Mouse (Mus musculus): ENCODE data around the gene Gdf5. TPM values are rescaled to one million over a fixed set of nuclear protein-coding genes. Genes with fewer than 3 reads are reported as not detected.
"Not testable (repeated sequence)": the region's sequence is repeated elsewhere in the genome, so short reads cannot be mapped to it uniquely, and the experiment has no call there.

Gdf5 gene
- polyA plus RNA-seq, 1 experiment from 2014 or later: 0.07 TPM

DNA sequence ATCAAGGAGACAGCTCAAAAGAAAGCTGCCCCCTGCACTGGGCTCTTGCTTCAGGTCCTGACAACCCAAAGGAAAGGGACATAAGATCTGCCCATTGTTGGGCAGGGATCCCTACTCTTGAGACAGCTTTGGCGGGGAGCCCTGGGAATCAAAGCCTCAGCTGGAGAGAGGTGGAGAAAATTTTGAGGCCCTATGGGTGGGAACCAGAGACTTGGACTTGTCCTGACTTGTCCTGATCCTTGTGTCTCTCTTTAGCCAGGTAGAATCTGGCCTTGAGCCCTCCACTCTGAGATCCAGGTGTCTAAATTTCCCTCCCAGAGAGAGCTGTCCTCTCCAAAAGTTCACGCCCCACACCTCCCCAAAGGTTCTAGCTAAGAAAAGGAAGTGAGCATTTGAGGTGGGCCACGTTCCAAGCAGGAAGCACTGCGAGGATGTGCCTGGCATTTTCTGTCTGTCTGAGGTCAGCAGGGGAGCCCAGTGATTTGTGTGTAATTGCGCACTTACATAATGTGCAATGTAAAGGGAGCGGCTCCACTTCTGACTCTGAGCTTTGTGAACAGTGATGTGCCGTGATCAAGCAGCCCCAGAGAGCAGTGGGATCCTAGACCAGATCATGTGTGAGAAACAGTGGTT, 5.2 kb downstream of the Gdf5 start:
- Histone ChIP-seq H3K4me2 (no peak overlapping the region), H3K9me3 (replicated peaks) (no peaks in the 10 kb centered on the region), H3K36me3 (no peaks in the 10 kb centered on the region), H3K27ac (no peak overlapping the region), H3K9ac (no peak overlapping the region), H3K27me3 (replicated peaks) (peaks cover 13% of the 10 kb centered on the region; the same call in 1 of the 2 replicates), H3K4me3 (no peak overlapping the region), H3K4me1 (peaks cover 13% of the 10 kb centered on the region; the same call in 1 of the 2 replicates)
- ATAC-seq: no peak
- 63% methylated on average over 7 of the region's 7 CpGs for WGBS (ENCODE audit: insufficient replicate concordance)

DNA sequence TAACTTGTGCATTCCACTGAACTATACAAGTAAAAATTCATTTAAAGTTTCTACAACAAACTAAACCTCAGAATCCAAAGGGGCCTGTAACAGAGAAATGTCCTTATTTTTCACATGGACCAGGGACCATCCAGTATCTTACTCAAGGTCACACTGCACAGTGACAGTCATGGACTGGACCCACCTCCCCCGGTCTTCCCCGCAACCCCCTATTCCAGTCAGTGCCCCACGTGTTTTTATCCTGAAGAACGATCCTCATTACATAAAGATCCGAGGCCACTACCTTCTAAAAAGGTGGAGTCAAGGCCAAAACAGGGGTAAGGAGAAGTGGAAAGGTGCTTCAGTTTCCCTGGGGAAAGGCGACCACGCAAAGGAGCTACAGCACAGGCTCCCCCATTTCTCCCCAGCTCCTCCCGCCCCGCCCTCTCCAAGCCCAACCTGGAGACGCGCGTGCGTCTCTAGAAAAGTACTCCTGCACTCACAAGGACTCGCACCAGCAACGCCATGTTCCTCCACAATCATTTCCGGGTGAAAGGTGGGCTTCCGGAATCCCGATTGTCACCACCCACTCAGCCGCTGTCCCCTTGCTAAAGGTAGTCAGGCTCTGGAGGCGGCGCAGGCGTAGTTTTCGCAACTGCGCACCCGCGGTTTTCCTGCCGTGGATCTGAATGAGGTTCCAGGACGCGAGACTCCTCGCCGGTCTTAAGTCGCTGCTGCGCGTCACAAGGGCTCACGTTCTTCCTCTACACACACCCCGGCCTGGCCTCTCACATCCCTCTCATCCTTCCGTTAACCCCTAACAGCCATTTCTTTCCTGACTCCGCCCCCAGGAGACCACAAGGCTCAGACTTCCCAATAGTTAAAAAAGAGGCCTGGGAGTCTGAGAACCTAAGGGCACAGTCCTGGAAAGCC, 15.4 kb downstream of the Gdf5 start, which contains the start of gene Uqcc1:
Uqcc1 (minus strand) TSS at position 780 of the 912 bp plus-strand sequence.
- under 1% methylated on average over 38 of the region's 38 CpGs for WGBS (ENCODE audit: insufficient replicate concordance)
- H3K27ac ChIP-seq: peak within 1 kb of the TSS; percentile 85
- H3K4me2 ChIP-seq: peak within 1 kb of the TSS; percentile 82
- peak; percentile 93 for ATAC-seq
- H3K9me3 ChIP-seq (replicated peaks): no peaks in the 10 kb centered on the region
- peak within 1 kb of the TSS; percentile 76 for H3K9ac ChIP-seq
- H3K36me3 ChIP-seq: peaks cover 16% of the 10 kb centered on the region; the same call in 1 of the 2 replicates
- peaks cover 31% of the 10 kb centered on the region for H3K4me1 ChIP-seq
- no peaks in the 10 kb centered on the region for H3K27me3 ChIP-seq (replicated peaks)
- H3K4me3 ChIP-seq: peak within 1 kb of the TSS; percentile 78

DNA sequence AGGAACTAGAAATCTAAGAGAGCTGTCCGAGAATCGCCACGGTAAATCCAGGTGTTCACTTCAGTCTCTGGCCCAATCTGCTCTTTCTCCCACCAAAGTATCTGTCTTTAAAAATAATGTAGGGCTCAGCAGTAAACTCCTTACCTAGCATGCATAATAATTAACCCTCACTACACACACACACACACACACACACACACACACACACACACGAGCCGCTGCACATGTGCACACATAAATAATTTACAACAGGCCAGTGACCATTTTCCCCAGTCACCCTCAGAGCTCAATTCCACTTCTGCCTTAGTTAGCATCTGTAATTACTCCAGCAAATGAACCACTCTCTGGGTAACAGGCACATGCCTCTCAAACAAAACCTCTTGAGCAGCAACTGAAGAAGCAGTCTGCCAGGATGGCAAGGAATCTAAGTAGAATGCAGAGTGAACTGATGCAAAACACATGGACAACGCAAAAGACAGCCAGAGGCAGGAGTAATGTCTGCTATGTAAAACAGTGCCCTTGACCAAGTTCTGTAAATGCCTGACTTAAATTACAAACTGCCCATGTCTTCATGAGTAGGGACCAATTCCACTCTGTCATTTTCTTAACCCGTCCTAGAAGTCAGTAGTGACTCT, 16.3 kb downstream of the Gdf5 start:
- Histone ChIP-seq H3K9me3 (replicated peaks) (no peaks in the 10 kb centered on the region), H3K4me2 (peak overlapping the region; percentile 82), H3K4me1 (peaks cover 31% of the 10 kb centered on the region), H3K36me3 (peaks cover 25% of the 10 kb centered on the region), H3K27ac (peak overlapping the region; percentile 50; the same call in 1 of the 2 replicates), H3K9ac (peak overlapping the region; percentile 76), H3K27me3 (replicated peaks) (no peaks in the 10 kb centered on the region), H3K4me3 (peak overlapping the region; percentile 78)
- 55% methylated on average over 7 of the region's 7 CpGs for WGBS (ENCODE audit: insufficient replicate concordance)
- ATAC-seq: no peak

DNA sequence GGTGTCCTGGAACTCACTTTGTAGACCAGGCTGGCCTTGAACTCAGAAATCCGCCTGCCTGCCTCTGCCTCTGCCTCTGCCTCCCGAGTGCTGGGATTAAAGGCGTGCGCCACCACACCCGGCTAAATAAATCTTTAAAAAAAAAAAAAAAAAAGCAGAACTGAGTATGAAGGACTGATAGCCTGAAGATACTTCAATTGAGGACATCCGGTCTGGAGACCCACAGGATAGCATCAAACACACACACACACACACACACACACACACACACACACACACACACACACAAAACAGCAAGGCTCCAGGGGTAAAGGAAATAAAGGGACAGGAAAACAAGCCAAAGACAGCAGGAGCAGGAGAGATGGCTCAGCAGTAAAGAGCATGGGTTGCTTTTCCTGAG, 20.0 kb downstream of the Gdf5 start:
- H3K9me3 ChIP-seq (replicated peaks); H3K9ac ChIP-seq; H3K27ac ChIP-seq; ATAC-seq; H3K4me2 ChIP-seq; H3K27me3 ChIP-seq (replicated peaks); H3K4me3 ChIP-seq: not testable (repeated sequence)
- Histone ChIP-seq H3K4me1 (peaks cover 24% of the 10 kb centered on the region), H3K36me3 (peaks cover 43% of the 10 kb centered on the region)
- 62% methylated on average over 6 of the region's 6 CpGs for WGBS (ENCODE audit: insufficient replicate concordance)

DNA sequence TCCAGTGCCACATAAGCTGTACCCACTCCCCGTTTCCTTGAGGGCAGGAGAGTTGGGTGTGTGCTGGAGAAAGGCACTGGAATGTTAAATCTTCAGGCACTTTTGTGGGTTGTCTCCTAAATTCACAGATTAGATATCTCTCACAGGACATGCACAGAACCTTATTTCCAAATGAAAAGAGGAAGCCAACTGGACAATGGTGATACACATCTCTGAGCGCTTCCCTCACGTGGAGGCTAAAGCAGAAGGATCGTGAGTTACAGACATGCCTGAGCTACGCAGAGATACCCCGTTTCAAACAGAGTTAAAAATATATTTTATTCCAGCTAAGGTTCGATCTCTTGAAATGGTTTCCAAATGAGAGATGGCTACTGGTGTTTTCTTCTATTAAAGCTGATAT, 22.0 kb downstream of the Gdf5 start:
- Histone ChIP-seq H3K4me2 (no peak overlapping the region), H3K4me1 (peaks cover 8% of the 10 kb centered on the region), H3K27ac (no peak overlapping the region), H3K9ac (no peak overlapping the region), H3K9me3 (replicated peaks) (no peaks in the 10 kb centered on the region), H3K4me3 (no peak overlapping the region), H3K36me3 (peaks cover 59% of the 10 kb centered on the region), H3K27me3 (replicated peaks) (no peaks in the 10 kb centered on the region)
- no peak for ATAC-seq
- 51% methylated on average over 7 of the region's 7 CpGs for WGBS (ENCODE audit: insufficient replicate concordance)

DNA sequence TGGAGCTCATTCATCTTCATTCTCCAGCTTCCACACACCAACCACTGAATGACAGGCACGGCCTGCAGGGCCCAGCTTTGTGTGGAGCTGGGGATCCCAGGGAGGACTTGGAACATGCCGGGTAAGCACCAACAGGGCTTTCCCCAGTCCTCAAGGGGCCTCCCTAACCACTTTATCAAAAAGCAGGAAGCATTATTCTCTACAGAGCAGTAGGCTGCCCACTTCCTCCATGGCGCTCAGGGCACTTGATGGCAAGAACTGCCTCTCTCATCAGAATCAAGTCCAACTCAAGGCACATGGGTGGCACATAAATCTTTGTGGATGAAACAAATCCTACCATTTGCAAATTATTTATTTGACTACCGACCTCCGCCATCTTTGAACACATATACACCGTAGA, 30.5 kb downstream of the Gdf5 start:
- Histone ChIP-seq H3K9ac (no peak overlapping the region), H3K36me3 (peaks cover 70% of the 10 kb centered on the region), H3K4me3 (no peak overlapping the region), H3K4me2 (no peak overlapping the region), H3K9me3 (replicated peaks) (no peaks in the 10 kb centered on the region), H3K27ac (no peak overlapping the region), H3K27me3 (replicated peaks) (no peaks in the 10 kb centered on the region), H3K4me1 (no peaks in the 10 kb centered on the region)
- 71% methylated on average over 6 of the region's 6 CpGs for WGBS (ENCODE audit: insufficient replicate concordance)
- no peak for ATAC-seq

DNA sequence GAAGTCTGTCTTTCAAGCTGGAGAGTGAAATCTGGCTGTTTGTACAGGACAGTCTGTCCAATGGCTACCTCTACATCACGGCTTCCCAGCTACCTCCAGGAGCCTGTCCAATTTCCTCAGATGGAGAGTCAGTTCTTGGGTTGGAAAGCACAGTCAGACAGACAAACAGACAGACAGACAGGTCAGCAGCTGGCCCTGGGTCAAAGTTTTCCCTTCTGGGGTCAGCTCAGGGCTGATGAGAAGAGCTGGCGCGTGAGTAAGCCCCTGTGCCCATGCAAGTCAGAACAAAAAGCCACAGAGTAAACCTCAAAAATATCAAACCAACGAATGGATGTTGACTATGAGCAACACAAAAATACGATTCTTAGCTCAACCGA, 41.5 kb downstream of the Gdf5 start:
- H3K27me3 ChIP-seq (replicated peaks): no peaks in the 10 kb centered on the region
- H3K4me2 ChIP-seq: no peak overlapping the region
- 76% methylated on average over 6 of the region's 6 CpGs for WGBS (ENCODE audit: insufficient replicate concordance)
- ATAC-seq: no peak
- H3K9me3 ChIP-seq (replicated peaks): no peaks in the 10 kb centered on the region
- H3K4me1 ChIP-seq: no peaks in the 10 kb centered on the region
- H3K27ac ChIP-seq: no peak overlapping the region
- H3K36me3 ChIP-seq: peaks cover 74% of the 10 kb centered on the region
- H3K9ac ChIP-seq: no peak overlapping the region
- H3K4me3 ChIP-seq: no peak overlapping the region

DNA sequence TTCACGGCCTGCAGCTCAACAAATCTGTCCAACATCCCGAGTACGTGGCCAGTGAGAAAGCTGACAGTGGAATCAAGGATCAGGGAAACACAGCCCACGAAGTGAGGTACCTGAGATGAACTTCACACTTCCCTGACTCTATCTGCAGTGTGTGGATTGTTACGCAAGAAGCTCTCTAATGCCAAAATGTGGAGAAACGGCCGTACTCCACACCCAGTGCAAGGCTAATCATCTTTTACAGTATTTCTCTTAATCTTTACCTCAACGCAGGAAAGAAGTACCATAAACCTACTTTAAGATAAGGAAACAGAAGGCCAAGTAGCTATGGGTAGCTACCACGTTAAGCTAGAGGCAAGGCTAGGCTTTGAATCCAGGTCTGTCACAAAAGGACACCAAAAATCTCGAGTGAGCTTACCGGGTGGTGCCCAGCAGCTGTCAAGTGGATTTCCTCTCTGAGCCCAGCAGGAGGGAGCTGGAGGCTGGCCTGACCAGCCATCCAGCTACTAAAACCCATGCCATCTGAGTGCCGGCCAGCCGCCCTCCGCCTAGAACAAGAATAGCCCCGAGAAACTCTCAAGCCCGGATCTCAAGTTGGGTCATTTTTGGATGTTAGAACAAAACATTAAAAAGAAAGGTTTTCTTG, 42.1 kb downstream of the Gdf5 start:
- Histone ChIP-seq H3K27ac (no peak overlapping the region), H3K4me1 (no peaks in the 10 kb centered on the region), H3K9me3 (replicated peaks) (no peaks in the 10 kb centered on the region), H3K4me2 (no peak overlapping the region), H3K4me3 (no peak overlapping the region), H3K27me3 (replicated peaks) (no peaks in the 10 kb centered on the region), H3K9ac (no peak overlapping the region), H3K36me3 (peaks cover 74% of the 10 kb centered on the region)
- WGBS (ENCODE audit: insufficient replicate concordance): 72% methylated on average over 16 of the region's 16 CpGs
- ATAC-seq: no peak

DNA sequence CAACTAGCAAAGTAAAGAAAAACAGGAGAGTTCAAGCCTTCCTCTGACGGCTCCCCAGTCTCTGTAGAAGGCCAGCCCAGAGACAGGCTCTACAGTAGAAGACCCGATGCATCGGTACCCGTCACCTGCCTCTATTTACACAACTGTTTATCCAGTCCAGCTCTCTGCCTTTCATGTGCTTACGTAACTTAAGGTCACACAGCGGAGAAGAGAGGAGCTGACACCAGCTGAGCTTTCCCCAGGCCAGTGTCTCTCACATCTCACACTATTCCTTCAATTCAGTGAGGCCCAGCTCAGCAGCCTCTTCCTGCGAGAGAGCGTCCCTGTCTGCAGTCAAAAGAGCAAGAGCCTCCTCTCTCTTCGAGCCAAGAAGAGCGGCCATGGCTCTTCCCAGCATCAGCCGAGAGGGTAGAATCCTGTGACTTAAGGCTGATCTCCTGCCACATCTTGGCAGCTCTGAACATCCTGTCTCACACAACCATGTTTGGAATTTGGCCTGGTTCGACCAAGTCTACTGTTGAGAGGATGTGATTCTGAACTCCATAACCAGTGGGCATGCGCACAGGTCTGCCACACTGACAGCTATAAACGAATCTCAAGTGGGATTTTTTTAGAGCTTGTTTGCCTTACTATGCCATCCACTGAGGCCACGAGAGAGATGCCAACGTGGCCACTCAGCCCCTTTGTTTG, 50.0 kb downstream of the Gdf5 start:
- Histone ChIP-seq H3K9ac (no peak overlapping the region), H3K27me3 (replicated peaks) (no peaks in the 10 kb centered on the region), H3K27ac (peak overlapping the region; percentile 15; the same call in 1 of the 2 replicates), H3K36me3 (peaks cover 65% of the 10 kb centered on the region), H3K9me3 (replicated peaks) (no peaks in the 10 kb centered on the region), H3K4me2 (no peak overlapping the region), H3K4me3 (no peak overlapping the region), H3K4me1 (no peaks in the 10 kb centered on the region; the same call in 1 of the 2 replicates)
- WGBS (ENCODE audit: insufficient replicate concordance): 77% methylated on average over 16 of the region's 16 CpGs
- peak; percentile 32; the same call in 1 of the 2 replicates for ATAC-seq

DNA sequence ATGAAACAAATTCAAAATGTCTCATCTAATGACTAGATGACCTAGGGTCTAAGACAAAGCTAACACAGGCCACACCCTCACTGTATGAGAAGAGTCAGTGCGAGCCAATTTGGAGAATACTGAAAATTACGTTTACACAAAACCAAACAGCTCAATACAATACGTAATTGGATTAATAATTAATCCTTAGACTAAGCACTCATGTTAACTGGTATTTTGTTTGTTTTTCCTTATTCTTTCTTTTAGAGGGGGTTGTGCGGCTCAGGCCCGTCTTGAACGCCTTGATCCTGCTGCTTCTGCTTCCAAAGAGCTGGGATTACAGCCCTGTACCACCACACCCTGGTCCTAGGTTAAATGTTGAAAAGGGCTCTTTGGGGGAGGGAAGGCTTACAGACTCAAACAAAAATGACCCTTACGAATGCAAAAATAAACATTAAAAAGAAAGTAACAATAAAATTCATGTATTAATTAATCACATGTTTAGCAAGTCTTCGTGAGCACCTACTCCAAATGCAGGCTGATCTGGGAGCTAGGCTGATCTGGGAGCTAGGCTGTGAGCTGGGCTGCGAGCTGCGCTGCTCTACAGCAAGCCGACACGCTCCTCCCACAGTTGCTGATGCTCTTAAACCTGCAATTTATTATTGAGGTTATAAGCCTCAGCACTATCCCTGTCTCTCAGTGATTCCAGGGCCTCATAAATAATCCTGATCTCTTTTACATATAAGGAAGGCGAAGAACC, 50.7 kb downstream of the Gdf5 start:
- Histone ChIP-seq H3K27me3 (replicated peaks) (no peaks in the 10 kb centered on the region), H3K4me2 (0 out of 2 replicates have a peak overlapping the region, but pooled peaks have one; percentile 22), H3K4me3 (no peak overlapping the region), H3K9ac (no peak overlapping the region), H3K4me1 (no peaks in the 10 kb centered on the region; the same call in 1 of the 2 replicates), H3K9me3 (replicated peaks) (no peaks in the 10 kb centered on the region), H3K36me3 (peaks cover 65% of the 10 kb centered on the region), H3K27ac (no peak overlapping the region; the same call in 1 of the 2 replicates)
- 0 out of 2 replicates have a peak, but pooled peaks have one; percentile 44 for ATAC-seq
- WGBS (ENCODE audit: insufficient replicate concordance): 81% methylated on average over 13 of the region's 13 CpGs
